Mouse (Mus musculus) heart, embryonic 15.5 days (tissue): ENCODE results near the gene Trp53inp2. TPM values are rescaled to one million over a fixed set of nuclear protein-coding genes. Genes with fewer than 3 reads are reported as not detected.

Experiments
- ATAC-seq: fragments of 200-750 bp; cut with Nextera tagmentation; replicated peaks from 2 replicates; pipeline ENCODE4 v1.8.0; 2017; ENCODE audit warnings: low read depth, moderate TSS enrichment; ENCODE audit not compliant: insufficient number of reproducible peaks, insufficient read depth, low FRiP score
- H3K27ac ChIP-seq: fragments of 300-500 bp; sonication (generic); 2 replicates; pipeline ENCODE4 v1.5.1; 2015; ENCODE audit warnings: mild to moderate bottlenecking, inconsistent platforms
- H3K27me3 ChIP-seq: fragments of 300-500 bp; sonication (generic); 2 replicates; pipeline ENCODE4 v1.6.1; 2015; ENCODE audit warnings: inconsistent platforms
- H3K36me3 ChIP-seq: fragments of 300-500 bp; sonication (generic); 2 replicates; pipeline ENCODE4 v1.6.1; 2015; ENCODE audit warnings: mild to moderate bottlenecking, inconsistent platforms
- H3K4me1 ChIP-seq: fragments of 300-500 bp; sonication (generic); replicated peaks from 2 replicates; pipeline ENCODE4 v1.6.1; 2015; ENCODE audit warnings: inconsistent platforms
- H3K4me2 ChIP-seq: fragments of 300-500 bp; sonication (generic); 2 replicates; pipeline ENCODE4 v1.6.1; 2015; ENCODE audit warnings: inconsistent platforms, mild to moderate bottlenecking, moderate library complexity
- H3K4me3 ChIP-seq: fragments of 300-500 bp; sonication (generic); 2 replicates; pipeline ENCODE4 v1.5.1; 2015; ENCODE audit warnings: mild to moderate bottlenecking, inconsistent platforms
- H3K9ac ChIP-seq: fragments of 300-500 bp; sonication (generic); 2 replicates; pipeline ENCODE4 v1.6.1; 2015; ENCODE audit warnings: mild to moderate bottlenecking, inconsistent platforms
- H3K9me3 ChIP-seq: fragments of 300-500 bp; sonication (generic); replicated peaks from 2 replicates; pipeline ENCODE4 v1.6.1; 2016; ENCODE audit warnings: inconsistent platforms
- WGBS: fragments of 180-500 bp; shearing (Covaris S2); methylation state at CpG from one replicate; pipeline ENCODE4 v1.1.7; 2015; ENCODE audit warnings: mixed read lengths; 5-methylcytosine and 5-hydroxymethylcytosine counted together
- polyA plus RNA-seq: library from polyadenylated mRNA; unstranded; fragments of >200 nt; fragmentation: Nextera tagmentation; extraction: Ambion mirVana; gene quantifications from 2 replicates; pipeline ENCODE4 v1.2.1, GENCODE M21; 2015

Gene Trp53inp2
- polyA plus RNA-seq, 1 experiment from 2014 or later, result 103 TPM

DNA sequence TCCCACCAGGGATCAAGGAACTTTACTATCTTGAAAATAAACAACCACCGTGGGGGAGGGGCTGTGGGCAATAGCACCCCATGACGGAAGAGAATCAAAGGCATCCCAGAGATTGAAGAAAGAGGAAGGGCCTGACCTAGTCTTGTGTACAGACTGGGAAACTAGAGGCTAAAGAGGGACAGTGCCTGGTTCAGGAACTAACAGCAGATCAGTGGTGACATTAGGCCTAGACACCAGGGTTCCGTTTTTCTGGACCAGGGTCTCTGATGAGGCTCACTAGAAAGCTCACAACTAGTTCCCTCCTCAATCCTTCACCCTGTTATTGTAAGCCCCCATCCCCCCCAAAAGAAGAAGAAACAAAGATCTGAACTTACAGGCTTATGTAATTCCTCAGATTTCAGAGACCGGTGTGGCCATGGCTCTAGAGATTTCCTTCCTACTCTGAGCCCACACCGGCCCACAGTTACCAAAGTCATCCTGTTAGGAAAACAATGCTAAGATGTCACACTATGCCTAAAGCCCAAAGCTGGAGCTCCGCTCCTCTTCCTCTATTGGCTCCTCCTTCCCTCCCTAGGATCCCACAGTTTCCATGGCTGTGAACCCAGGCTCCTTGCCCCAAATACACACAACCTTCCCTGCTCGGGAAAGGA, 13.1 kb upstream of the Trp53inp2 start:
- 77% methylated on average over 7 of the region's 7 CpGs for WGBS
- no peak overlapping the region for H3K9ac ChIP-seq
- H3K4me1 ChIP-seq, result peaks cover 23% of the 10 kb centered on the region
- no peak overlapping the region for H3K4me2 ChIP-seq
- H3K4me3 ChIP-seq, result no peak overlapping the region
- no peaks in the 10 kb centered on the region for H3K36me3 ChIP-seq
- no peak for ATAC-seq
- H3K27ac ChIP-seq, result no peak overlapping the region
- H3K9me3 ChIP-seq, result no peaks in the 10 kb centered on the region
- no peaks in the 10 kb centered on the region for H3K27me3 ChIP-seq

- peak overlapping the region; percentile 79 for H3K27ac ChIP-seq
- peak; percentile 57; the same call in 1 of the 2 replicates for ATAC-seq
- no peaks in the 10 kb centered on the region for H3K36me3 ChIP-seq
- H3K9ac ChIP-seq, result no peak overlapping the region; the same call in 1 of the 2 replicates
- H3K4me2 ChIP-seq, result no peak overlapping the region
- H3K4me3 ChIP-seq, result no peak overlapping the region
- H3K9me3 ChIP-seq, result no peaks in the 10 kb centered on the region
- H3K4me1 ChIP-seq, result peaks cover 25% of the 10 kb centered on the region
- 41% methylated on average over 7 of the region's 7 CpGs for WGBS
- H3K27me3 ChIP-seq, result no peaks in the 10 kb centered on the region
These were observed 11.5 kb upstream of the Trp53inp2 start for GRCm38 (mm10) chr2:155369333-155369883.

GRCm38 (mm10) chr2:155372451-155372850, 8.4 kb upstream of the Trp53inp2 start:
- H3K4me1 ChIP-seq, result peaks cover 25% of the 10 kb centered on the region
- no peaks in the 10 kb centered on the region for H3K36me3 ChIP-seq
- H3K27me3 ChIP-seq, result no peaks in the 10 kb centered on the region
- ATAC-seq, result peak; percentile 39; the same call in 1 of the 2 replicates
- H3K27ac ChIP-seq, result peak overlapping the region; percentile 78
- H3K9me3 ChIP-seq, result no peaks in the 10 kb centered on the region
- 25% methylated on average over 4 of the region's 4 CpGs for WGBS
- H3K4me3 ChIP-seq, result no peak overlapping the region
- H3K4me2 ChIP-seq, result peak overlapping the region; percentile 16; the same call in 1 of the 2 replicates
- no peak overlapping the region for H3K9ac ChIP-seq

DNA sequence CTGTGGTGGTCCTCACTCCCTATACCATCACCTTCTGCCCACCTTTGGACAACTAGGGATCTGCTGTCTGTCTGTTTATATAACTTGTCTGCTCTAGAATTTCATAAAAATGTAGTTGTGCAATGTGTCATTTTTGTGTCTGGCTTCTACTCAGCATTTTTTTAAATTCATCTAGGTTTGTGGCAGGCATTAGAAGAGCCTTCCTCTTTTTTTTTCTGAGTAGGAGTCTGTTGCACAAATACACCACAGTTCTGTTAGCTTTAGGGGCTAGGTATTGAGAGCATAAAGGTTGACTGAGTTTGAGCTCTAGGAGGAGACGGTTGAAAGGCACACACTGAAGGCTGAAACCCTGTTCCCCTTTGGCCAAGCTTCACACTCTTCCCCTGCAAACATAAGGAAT, 7.6 kb upstream of the Trp53inp2 start:
- H3K27ac ChIP-seq, result peak overlapping the region; percentile 78; the same call in 1 of the 2 replicates
- 72% methylated on average over 1 of the region's 1 CpGs for WGBS
- no peak for ATAC-seq

GRCm38 (mm10) chr2:155373886-155374285, 7.0 kb upstream of the Trp53inp2 start:
- WGBS, result 79% methylated on average over 1 of the region's 1 CpGs
- ATAC-seq, result no peak
- H3K27ac ChIP-seq, result no peak overlapping the region
- no peak overlapping the region for H3K9ac ChIP-seq
- H3K4me1 ChIP-seq, result peaks cover 25% of the 10 kb centered on the region
- H3K4me2 ChIP-seq, result no peak overlapping the region
- H3K27me3 ChIP-seq, result no peaks in the 10 kb centered on the region
- H3K4me3 ChIP-seq, result no peak overlapping the region
- no peaks in the 10 kb centered on the region for H3K36me3 ChIP-seq
- no peaks in the 10 kb centered on the region for H3K9me3 ChIP-seq

More for the DNA sequence above, 7.6 kb upstream of the Trp53inp2 start:
- H3K9me3 ChIP-seq, result no peaks in the 10 kb centered on the region
- no peak overlapping the region for H3K4me3 ChIP-seq
- no peak overlapping the region for H3K4me2 ChIP-seq
- H3K9ac ChIP-seq, result no peak overlapping the region
- H3K4me1 ChIP-seq, result peaks cover 25% of the 10 kb centered on the region
- H3K36me3 ChIP-seq, result no peaks in the 10 kb centered on the region
- no peaks in the 10 kb centered on the region for H3K27me3 ChIP-seq

DNA sequence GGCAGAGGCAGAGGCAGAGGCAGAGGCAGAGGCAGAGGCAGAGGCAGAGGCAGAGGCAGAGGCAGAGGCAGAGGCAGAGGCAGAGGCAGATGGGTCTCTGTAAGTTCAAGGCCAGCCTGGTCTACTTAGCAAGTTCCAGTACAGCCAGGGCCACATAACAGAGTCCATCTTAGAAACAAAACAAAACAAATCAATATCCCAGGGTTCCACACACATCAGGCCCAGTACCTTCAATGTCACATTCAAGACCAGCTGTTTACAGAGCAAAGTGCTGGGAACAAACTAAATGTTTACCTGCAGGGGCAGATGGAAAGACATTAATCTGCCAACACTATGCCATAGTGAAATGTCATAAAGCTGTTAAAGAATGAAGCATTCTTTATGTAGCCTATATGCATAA, 6.3 kb upstream of the Trp53inp2 start:
- ATAC-seq, result no peak
- no peak overlapping the region for H3K9ac ChIP-seq
- no peak overlapping the region for H3K27ac ChIP-seq
- H3K4me2 ChIP-seq, result no peak overlapping the region
- no peaks in the 10 kb centered on the region for H3K9me3 ChIP-seq
- H3K36me3 ChIP-seq, result no peaks in the 10 kb centered on the region
- peaks cover 19% of the 10 kb centered on the region for H3K4me1 ChIP-seq
- no peak overlapping the region for H3K4me3 ChIP-seq
- H3K27me3 ChIP-seq, result no peaks in the 10 kb centered on the region

DNA sequence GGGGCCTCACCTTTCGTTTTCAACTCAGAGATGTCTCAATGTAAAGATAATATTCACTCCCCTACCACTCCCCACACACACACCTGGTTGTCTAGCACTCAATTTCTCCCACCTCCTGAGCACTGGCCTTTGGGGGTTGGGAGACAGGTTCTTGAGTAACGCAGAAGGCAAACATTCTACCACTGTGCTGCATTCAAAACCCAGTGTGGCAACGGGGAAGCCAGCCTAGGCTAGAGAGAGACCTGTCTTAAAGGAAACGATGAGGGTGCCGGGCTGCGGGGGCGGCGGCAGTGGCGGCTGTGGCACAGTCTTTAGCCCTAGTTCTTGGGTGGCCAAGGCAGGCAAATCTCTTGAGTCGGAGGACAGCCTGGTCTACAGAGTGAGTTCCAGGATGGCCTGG, 4.7 kb upstream of the Trp53inp2 start:
- Histone ChIP-seq H3K27me3 (peaks cover 5% of the 10 kb centered on the region; the same call in 1 of the 2 replicates), H3K4me2 (no peak overlapping the region), H3K4me1 (peaks cover 12% of the 10 kb centered on the region), H3K36me3 (no peaks in the 10 kb centered on the region), H3K4me3 (no peak overlapping the region), H3K9me3 (no peaks in the 10 kb centered on the region), H3K9ac (no peak overlapping the region), H3K27ac (no peak overlapping the region)
- WGBS, result 75% methylated on average over 10 of the region's 10 CpGs
- no peak for ATAC-seq

GRCm38 (mm10) chr2:155381060-155381437, 190 bp downstream of the Trp53inp2 start:
- Histone ChIP-seq H3K9me3 (no peaks in the 10 kb centered on the region), H3K9ac (peak overlapping the region; percentile 89), H3K4me2 (peak overlapping the region; percentile 83), H3K27ac (peak overlapping the region; percentile 98), H3K4me1 (peaks cover 38% of the 10 kb centered on the region), H3K27me3 (peaks cover 5% of the 10 kb centered on the region; the same call in 1 of the 2 replicates), H3K36me3 (peaks cover 11% of the 10 kb centered on the region), H3K4me3 (peak overlapping the region; percentile 75)
- no peak for ATAC-seq
- 3% methylated on average over 11 of the region's 11 CpGs for WGBS

DNA sequence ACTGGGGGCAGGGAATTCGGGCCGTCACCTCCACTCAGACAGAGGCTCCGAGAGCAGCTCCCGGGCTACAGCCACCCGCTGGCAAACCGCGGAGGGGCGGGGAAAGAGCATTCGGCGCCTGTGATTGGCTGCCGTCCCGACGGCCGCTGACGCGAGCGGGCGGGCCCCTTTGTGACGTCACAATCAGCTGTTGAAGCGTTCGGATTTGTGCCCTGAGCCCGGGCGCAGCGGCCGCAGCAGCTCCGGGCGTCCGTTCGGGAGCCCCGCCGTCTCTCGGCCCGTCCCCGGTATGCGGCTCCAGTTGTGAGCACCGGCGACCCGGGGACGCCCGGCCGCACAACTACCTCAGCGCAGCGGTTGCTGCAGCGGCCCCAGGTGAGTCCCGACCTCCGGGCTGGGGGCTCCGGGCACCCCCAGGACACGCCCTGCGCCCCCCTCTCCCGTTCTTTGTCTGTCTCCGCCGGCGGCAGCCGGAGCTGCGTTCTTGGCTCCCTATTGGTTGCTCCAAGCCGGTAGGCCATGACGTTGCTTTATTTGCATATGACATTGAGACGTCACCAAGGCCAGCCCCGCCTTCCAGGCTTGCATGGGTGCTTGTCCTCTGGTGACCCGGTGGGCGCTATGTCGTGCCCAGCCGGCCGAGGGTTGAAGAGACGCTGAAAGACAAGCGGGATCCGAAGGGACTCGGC, 928 bp downstream of the Trp53inp2 start:
- peaks cover 18% of the 10 kb centered on the region for H3K36me3 ChIP-seq
- peak overlapping the region; percentile 83 for H3K4me2 ChIP-seq
- ATAC-seq, result peak; percentile 92
- H3K9me3 ChIP-seq, result no peaks in the 10 kb centered on the region
- WGBS, result under 1% methylated on average over 68 of the region's 68 CpGs
- peak overlapping the region; percentile 98 for H3K27ac ChIP-seq
- H3K4me1 ChIP-seq, result peaks cover 45% of the 10 kb centered on the region
- peak overlapping the region; percentile 75 for H3K4me3 ChIP-seq
- H3K27me3 ChIP-seq, result peaks cover 5% of the 10 kb centered on the region; the same call in 1 of the 2 replicates
- peak overlapping the region; percentile 89 for H3K9ac ChIP-seq

- H3K9me3 ChIP-seq, result no peaks in the 10 kb centered on the region
- peak; percentile 11 for ATAC-seq
- 16% methylated on average over 6 of the region's 6 CpGs for WGBS
- H3K9ac ChIP-seq, result peak overlapping the region; percentile 89
- peak overlapping the region; percentile 83 for H3K4me2 ChIP-seq
- H3K27me3 ChIP-seq, result peaks cover 5% of the 10 kb centered on the region; the same call in 1 of the 2 replicates
- peaks cover 23% of the 10 kb centered on the region for H3K36me3 ChIP-seq
- peaks cover 47% of the 10 kb centered on the region for H3K4me1 ChIP-seq
- peak overlapping the region; percentile 75 for H3K4me3 ChIP-seq
- peak overlapping the region; percentile 98 for H3K27ac ChIP-seq
These were observed 1.5 kb downstream of the Trp53inp2 start for GRCm38 (mm10) chr2:155382332-155382700.

DNA sequence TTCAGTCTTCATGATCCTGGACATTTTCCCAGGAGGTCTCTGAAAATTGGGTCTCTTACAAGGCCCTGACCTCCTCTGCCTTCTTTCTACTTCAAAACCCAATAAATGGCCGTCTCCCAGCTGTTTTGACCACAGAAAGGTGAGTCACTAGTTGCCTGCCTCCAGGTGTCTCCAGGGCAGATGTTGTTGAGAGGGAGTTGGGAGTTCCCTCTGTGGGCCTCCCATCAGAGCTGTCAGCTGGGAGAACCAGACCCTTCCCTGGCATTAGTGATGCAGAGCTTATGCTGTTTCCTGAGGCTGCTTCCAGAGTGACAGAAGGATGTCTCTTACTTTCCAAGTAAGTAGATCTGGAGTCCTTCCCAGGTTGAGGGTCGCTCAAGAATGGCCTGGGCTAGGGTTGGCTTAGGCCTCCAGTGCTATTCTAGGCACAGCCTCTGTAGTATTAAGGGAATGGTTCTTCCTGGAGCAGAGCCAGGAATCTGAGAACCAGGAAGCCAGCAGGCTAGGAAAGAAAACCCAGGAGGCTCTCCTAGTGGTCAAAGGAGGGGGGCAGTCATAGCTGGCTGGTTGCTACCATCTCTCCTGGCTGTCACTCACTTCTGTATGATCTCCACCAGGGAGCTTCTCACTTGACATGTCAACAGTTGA, 2.1 kb downstream of the Trp53inp2 start:
- Histone ChIP-seq H3K27me3 (peaks cover 5% of the 10 kb centered on the region; the same call in 1 of the 2 replicates), H3K9ac (peak overlapping the region; percentile 89), H3K9me3 (no peaks in the 10 kb centered on the region), H3K27ac (peak overlapping the region; percentile 98), H3K36me3 (peaks cover 29% of the 10 kb centered on the region), H3K4me3 (peak overlapping the region; percentile 75), H3K4me1 (peaks cover 52% of the 10 kb centered on the region), H3K4me2 (peak overlapping the region; percentile 83)
- ATAC-seq, result peak; percentile 27; the same call in 1 of the 2 replicates
- WGBS, result 38% methylated on average over 2 of the region's 2 CpGs
